Mouse (Mus musculus): ENCODE data around the gene Supt5.

DNA sequence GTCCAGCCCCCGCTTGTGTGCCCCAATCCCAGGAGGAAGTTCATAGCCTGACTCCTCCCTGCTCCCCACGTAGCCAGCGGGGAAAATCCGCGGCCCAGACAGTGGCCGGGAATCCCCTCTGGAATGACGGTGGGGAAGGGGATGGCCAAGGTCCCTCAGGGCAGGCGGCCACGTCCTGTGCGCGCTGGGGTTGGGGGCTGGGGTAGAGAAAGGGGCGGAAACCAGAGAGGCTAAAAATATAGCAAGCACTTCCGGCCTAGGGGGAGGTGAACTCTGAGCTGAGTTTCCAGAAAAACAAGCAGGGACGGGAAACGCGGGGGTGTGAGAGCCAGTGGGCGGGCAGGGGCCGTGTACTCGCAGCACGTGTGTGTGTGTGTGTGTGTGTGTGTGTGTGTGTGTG is 43.4 kb upstream of the Supt5 start:
- no peak for TF ChIP-seq GATA1 (IDR thresholded peaks at IDR 0.05; ENCODE audit: borderline replicate concordance, low read length)
- TF ChIP-seq FLI1 (IDR thresholded peaks at IDR 0.05; ENCODE audit: low read length) = 0 out of 2 replicates have a peak, but pooled peaks have one; percentile 30

Data from megakaryocyte, embryonic 14.5 days (primary cell).